In genomic region chr7:30957367-30957783, GRCm38 (mm10) we compare ENCODE assay signal across 7 mouse cellular contexts. TPM values are rescaled to one million over a fixed set of nuclear protein-coding genes. Genes with fewer than 3 reads are reported as not detected.
DNase-seq lines count a peak whose midpoint lies in the region; ATAC-seq and TF ChIP-seq lines count a peak whose summit lies in the region.

No protein-coding gene starts in this region.

- H3K27ac ChIP-seq in cortical plate, adult 2 months (ENCODE audit: insufficient read depth, low read length) = peak overlapping the region; percentile 100

- peak; percentile 77 for TF ChIP-seq POLR2A in cortical plate, adult 2 months (IDR thresholded peaks at IDR 0.05; ENCODE audit: extremely low read depth, insufficient read depth, low read length)

- DNase-seq in adipocyte (ENCODE audit: low spot score) = peak; percentile 84
- peak; percentile 94 for DNase-seq in gastrocnemius, postnatal 10 days
- peak; percentile 82 to 93 for DNase-seq in left cerebral cortex, postnatal 10 days (ENCODE audit: extremely low spot score in 1 of 2, low spot score in 2 of 2)
- DNase-seq in right cerebral cortex, postnatal 4 days = peak; percentile 89

- ATAC-seq in inflammation-experienced regulatory T-cells, adult 6 months = peak; percentile 72
- peak; percentile 60 for ATAC-seq in megakaryocyte-erythroid progenitor cell, adult 5-6 weeks (replicated peaks; ENCODE audit: low FRiP score, low TSS enrichment, poor library complexity, severe bottlenecking)

- H3K4me1 ChIP-seq in cortical plate, adult 2 months (ENCODE audit: control insufficient read depth, insufficient read depth, low read length) = peaks cover 4% of the 10 kb centered on the region

- intact Hi-C loops in left cerebral cortex, postnatal 10 days (cut with DNase I) = loop anchor here (5.0 kb wide), 1 partner anchor 95 kb away; the partner anchor contains the start of gene Fxyd7

- H3K4me3 ChIP-seq in cortical plate, adult 2 months (ENCODE audit: insufficient read depth, low read length) = peak overlapping the region; percentile 78

- no peak for TF ChIP-seq CTCF in cortical plate, adult 2 months (IDR thresholded peaks at IDR 0.05; ENCODE audit: extremely low read depth, insufficient read depth, low read length)

RNA-seq across cellular contexts. Expression of gene Usf2, which starts 0.8 kb away (rescaled TPM):
- polyA plus RNA-seq in cortical plate, adult 2 months (2012; rRNA removed) = 202 and 241 TPM in 2 replicates
- total RNA-seq in gastrocnemius, postnatal 10 days (2021) = 10 to 100 TPM; 76.7 to 78.9 TPM
- polyA plus RNA-seq in inflammation-experienced regulatory T-cells, adult 6 months (2017; shearing (Covaris generic)) = 10 to 100 TPM in 2 of 3 experiments, 1 to 10 TPM in 1; 8.8 to 18.8 (median 13.6) TPM
- total RNA-seq in left cerebral cortex, postnatal 10 days (2021) = 100 to 1,000 TPM; 112 to 115 TPM
- total RNA-seq in megakaryocyte-erythroid progenitor cell, adult 5-6 weeks (2014; fragmentation: Nextera tagmentation) = 56.5 and 84.3 TPM in 2 replicates
- total RNA-seq in megakaryocyte-erythroid progenitor cell, adult 5-6 weeks (2017) = 71.7 and 126 TPM in 2 replicates

RNA-seq across cellular contexts. Expression of gene Hamp, which starts 13.5 kb away (rescaled TPM):
- polyA plus RNA-seq in cortical plate, adult 2 months (2012; rRNA removed) = not detected in 2 replicates
- not detected for total RNA-seq in gastrocnemius, postnatal 10 days (2021)
- not detected for polyA plus RNA-seq in inflammation-experienced regulatory T-cells, adult 6 months (2017; shearing (Covaris generic))
- total RNA-seq in left cerebral cortex, postnatal 10 days (2021) = not detected
- total RNA-seq in megakaryocyte-erythroid progenitor cell, adult 5-6 weeks (2014; fragmentation: Nextera tagmentation) = not detected in 2 replicates
- not detected in 2 replicates for total RNA-seq in megakaryocyte-erythroid progenitor cell, adult 5-6 weeks (2017)

RNA-seq across cellular contexts. Expression of gene Lsr, which starts 15.9 kb away (rescaled TPM):
- polyA plus RNA-seq in cortical plate, adult 2 months (2012; rRNA removed) = 10.2 and 11.3 TPM in 2 replicates
- under 1 TPM; 0.49 to 0.72 TPM for total RNA-seq in gastrocnemius, postnatal 10 days (2021)
- 1 to 10 TPM; 1.1 to 2.1 (median 1.4) TPM for polyA plus RNA-seq in inflammation-experienced regulatory T-cells, adult 6 months (2017; shearing (Covaris generic))
- 10 to 100 TPM; 10.2 to 12.6 TPM for total RNA-seq in left cerebral cortex, postnatal 10 days (2021)
- total RNA-seq in megakaryocyte-erythroid progenitor cell, adult 5-6 weeks (2014; fragmentation: Nextera tagmentation) = not detected in 2 replicates
- 0.11 and 0.99 TPM in 2 replicates for total RNA-seq in megakaryocyte-erythroid progenitor cell, adult 5-6 weeks (2017)

RNA-seq across cellular contexts. Expression of gene Fam187b, which starts 16.2 kb away (rescaled TPM):
- polyA plus RNA-seq in cortical plate, adult 2 months (2012; rRNA removed) = 0.15 and 0.38 TPM in 2 replicates
- total RNA-seq in gastrocnemius, postnatal 10 days (2021) = under 1 TPM in 1 of 2 experiments, not detected in 1; 0.18 TPM
- 1 to 10 TPM in 1 of 3 experiments, under 1 TPM in 2; 0.55 to 1.0 (median 0.96) TPM for polyA plus RNA-seq in inflammation-experienced regulatory T-cells, adult 6 months (2017; shearing (Covaris generic))
- total RNA-seq in left cerebral cortex, postnatal 10 days (2021) = under 1 TPM; 0.18 to 0.21 TPM
- total RNA-seq in megakaryocyte-erythroid progenitor cell, adult 5-6 weeks (2014; fragmentation: Nextera tagmentation) = not detected in 2 replicates
- not detected in 2 replicates for total RNA-seq in megakaryocyte-erythroid progenitor cell, adult 5-6 weeks (2017)

RNA-seq across cellular contexts. Expression of gene Hamp2, which starts 32.9 kb away (rescaled TPM):
- not detected in 2 replicates for polyA plus RNA-seq in cortical plate, adult 2 months (2012; rRNA removed)
- not detected for total RNA-seq in gastrocnemius, postnatal 10 days (2021)
- not detected for polyA plus RNA-seq in inflammation-experienced regulatory T-cells, adult 6 months (2017; shearing (Covaris generic))
- not detected for total RNA-seq in left cerebral cortex, postnatal 10 days (2021)
- not detected in 2 replicates for total RNA-seq in megakaryocyte-erythroid progenitor cell, adult 5-6 weeks (2014; fragmentation: Nextera tagmentation)
- not detected in 2 replicates for total RNA-seq in megakaryocyte-erythroid progenitor cell, adult 5-6 weeks (2017)

Comparison
In these comparisons a context has a peak if more than half of its experiments do, and no peak if none do; other contexts are left out.
1. Peak in every context shown above with its lines: DNase-seq, ATAC-seq, H3K4me3 ChIP-seq and H3K27ac ChIP-seq.
2. RNA of gene Lsr, which starts 15.9 kb away (total RNA-seq): 10.2 to 12.6 TPM in left cerebral cortex, postnatal 10 days; 0.11 to 0.99 TPM in megakaryocyte-erythroid progenitor cell, adult 5-6 weeks and 0.49 to 0.72 TPM in gastrocnemius, postnatal 10 days; every median in the first group is over 4 times any median in the second.